Mouse (Mus musculus): ENCODE data around the gene Arsg. TPM values are rescaled to one million over a fixed set of nuclear protein-coding genes. Genes with fewer than 3 reads are reported as not detected.

The Arsg gene
- polyA plus RNA-seq, 1 experiment from 2014 or later: 9.9 TPM

DNA sequence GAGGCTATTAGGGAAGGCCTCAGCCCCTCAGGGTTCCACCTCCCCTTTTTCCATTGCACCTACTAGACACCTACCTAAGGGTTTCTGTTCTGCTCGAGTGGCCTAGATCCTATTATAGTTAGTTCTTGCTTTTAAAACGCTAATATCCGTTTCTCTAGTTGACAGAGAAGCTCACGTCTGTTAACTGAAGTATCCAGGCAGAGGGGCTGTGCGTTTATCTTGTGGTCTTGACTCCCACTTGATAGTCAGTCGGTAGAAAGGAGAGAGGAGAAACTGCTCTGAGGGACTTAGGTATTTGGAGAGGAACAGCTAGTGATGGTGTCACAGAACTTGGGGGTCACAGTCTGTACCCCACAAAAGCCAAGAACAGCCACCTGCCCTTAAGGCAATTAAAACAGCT lies 3.5 kb downstream of the Arsg start:
- H3K4me3 ChIP-seq (replicated peaks; ENCODE audit: low read depth, low read length): no peak overlapping the region
- H3K27ac ChIP-seq: no peak overlapping the region
- H3K9me3 ChIP-seq (replicated peaks; ENCODE audit: low read length): no peaks in the 10 kb centered on the region
- 52% methylated on average over 6 of the region's 6 CpGs for WGBS
- H3K4me1 ChIP-seq (replicated peaks; ENCODE audit: insufficient read depth, low read length): no peaks in the 10 kb centered on the region; the same call in 1 of the 2 replicates
- H3K4me2 ChIP-seq (ENCODE audit: low read length): no peak overlapping the region
- H3K9ac ChIP-seq (ENCODE audit: low read depth, low read length): no peak overlapping the region
- H3K27me3 ChIP-seq (ENCODE audit: insufficient read depth, low read length): no peaks in the 10 kb centered on the region
- DNase-seq (ENCODE audit: low spot score) (no peak), ATAC-seq (replicated peaks; ENCODE audit: low FRiP score, low read depth) (no peak)
- no peak for TF ChIP-seq CTCF (IDR thresholded peaks at IDR 0.05; ENCODE audit: low read depth)
- no peaks in the 10 kb centered on the region for H3K36me3 ChIP-seq (ENCODE audit: insufficient read depth, low read length)

DNA sequence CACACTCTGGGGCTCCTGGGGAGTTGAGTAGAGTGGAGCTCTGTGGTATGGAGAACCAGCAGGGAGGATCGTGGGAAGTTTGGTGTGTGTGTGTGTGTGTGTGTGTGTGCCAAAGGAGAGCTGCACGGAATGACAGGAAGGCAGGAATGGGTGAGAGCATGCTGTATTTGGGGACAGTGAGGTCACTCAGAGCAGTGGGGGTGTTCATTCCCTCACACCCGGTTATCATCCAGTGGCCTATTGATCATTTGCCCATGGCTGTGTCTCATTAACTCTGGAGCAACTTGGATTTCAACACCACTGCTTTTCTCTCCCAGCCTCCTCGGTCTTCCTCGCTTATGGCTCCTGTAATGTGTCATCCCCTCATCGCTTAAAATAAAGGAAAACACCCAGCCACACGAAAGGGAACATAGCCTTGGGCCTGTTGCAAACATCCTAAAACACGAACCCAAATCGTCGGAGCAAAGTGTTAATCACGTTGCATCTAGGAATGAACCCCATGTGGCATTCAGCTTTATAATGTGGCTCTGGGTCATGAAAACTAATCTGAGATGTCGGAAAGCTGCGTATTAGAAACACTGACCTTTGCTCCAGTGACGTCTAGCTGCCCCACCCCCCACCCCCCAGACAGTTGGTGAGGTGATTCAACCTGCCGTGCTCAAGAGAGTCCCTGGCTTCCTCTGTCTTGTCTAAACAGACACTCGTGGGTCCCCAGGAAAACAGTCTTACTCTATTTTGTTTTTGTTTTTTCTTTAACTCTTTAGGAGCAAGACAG lies 4.6 kb downstream of the Arsg start:
- Histone ChIP-seq H3K4me2 (ENCODE audit: low read length) (no peak overlapping the region), H3K9me3 (replicated peaks; ENCODE audit: low read length) (no peaks in the 10 kb centered on the region), H3K4me1 (replicated peaks; ENCODE audit: insufficient read depth, low read length) (no peaks in the 10 kb centered on the region), H3K36me3 (ENCODE audit: insufficient read depth, low read length) (no peaks in the 10 kb centered on the region), H3K4me3 (replicated peaks; ENCODE audit: low read depth, low read length) (no peak overlapping the region), H3K9ac (ENCODE audit: low read depth, low read length) (no peak overlapping the region), H3K27ac (no peak overlapping the region), H3K27me3 (ENCODE audit: insufficient read depth, low read length) (no peaks in the 10 kb centered on the region)
- no peak for DNase-seq (ENCODE audit: low spot score)
- TF ChIP-seq CTCF (IDR thresholded peaks at IDR 0.05; ENCODE audit: low read depth): no peak
- 31% methylated on average over 16 of the region's 16 CpGs for WGBS
- no peak for ATAC-seq (replicated peaks; ENCODE audit: low FRiP score, low read depth)

DNA sequence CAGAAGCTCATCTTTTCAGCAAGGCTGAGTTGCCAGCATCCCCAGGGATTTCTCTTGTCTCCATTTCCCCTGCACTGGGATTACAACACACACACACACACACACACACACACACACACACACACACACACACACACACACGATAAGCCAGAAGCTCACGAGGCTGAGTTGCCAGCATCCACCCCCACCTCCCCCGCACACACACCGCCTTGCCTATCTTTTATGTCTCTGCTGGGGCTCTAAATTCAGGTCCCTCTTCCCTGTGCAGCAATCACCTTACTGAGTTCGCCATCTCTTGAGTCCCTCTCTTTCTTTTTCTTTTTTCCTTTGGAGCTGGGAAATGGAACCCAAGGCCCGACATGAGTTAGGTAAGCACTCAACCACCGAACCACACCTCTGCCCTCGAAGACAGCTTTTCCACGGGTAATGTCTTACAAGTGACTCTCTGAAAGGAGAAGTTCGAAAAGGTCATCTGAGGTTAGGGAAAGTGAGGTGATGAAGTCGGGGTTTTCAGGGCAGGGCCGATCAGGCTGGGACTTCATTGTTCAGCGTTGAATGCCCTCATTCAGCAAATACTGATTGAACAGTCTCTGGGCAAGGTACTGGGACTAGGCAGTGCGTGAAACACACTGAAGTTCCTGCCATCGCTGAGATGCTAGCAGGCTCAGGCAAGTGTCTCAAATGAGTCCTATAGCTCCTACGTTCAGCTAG lies 6.6 kb downstream of the Arsg start:
- DNase-seq (ENCODE audit: low spot score) (no peak), ATAC-seq (replicated peaks; ENCODE audit: low FRiP score, low read depth) (no peak)
- H3K27ac ChIP-seq: no peak overlapping the region
- no peaks in the 10 kb centered on the region for H3K9me3 ChIP-seq (replicated peaks; ENCODE audit: low read length)
- no peaks in the 10 kb centered on the region for H3K27me3 ChIP-seq (ENCODE audit: insufficient read depth, low read length)
- H3K4me3 ChIP-seq (replicated peaks; ENCODE audit: low read depth, low read length): no peak overlapping the region
- TF ChIP-seq CTCF (IDR thresholded peaks at IDR 0.05; ENCODE audit: low read depth): no peak
- WGBS: 71% methylated on average over 16 of the region's 16 CpGs
- H3K36me3 ChIP-seq (ENCODE audit: insufficient read depth, low read length): no peaks in the 10 kb centered on the region
- H3K4me1 ChIP-seq (replicated peaks; ENCODE audit: insufficient read depth, low read length): no peaks in the 10 kb centered on the region
- no peak overlapping the region for H3K4me2 ChIP-seq (ENCODE audit: low read length)
- no peak overlapping the region for H3K9ac ChIP-seq (ENCODE audit: low read depth, low read length)

DNA sequence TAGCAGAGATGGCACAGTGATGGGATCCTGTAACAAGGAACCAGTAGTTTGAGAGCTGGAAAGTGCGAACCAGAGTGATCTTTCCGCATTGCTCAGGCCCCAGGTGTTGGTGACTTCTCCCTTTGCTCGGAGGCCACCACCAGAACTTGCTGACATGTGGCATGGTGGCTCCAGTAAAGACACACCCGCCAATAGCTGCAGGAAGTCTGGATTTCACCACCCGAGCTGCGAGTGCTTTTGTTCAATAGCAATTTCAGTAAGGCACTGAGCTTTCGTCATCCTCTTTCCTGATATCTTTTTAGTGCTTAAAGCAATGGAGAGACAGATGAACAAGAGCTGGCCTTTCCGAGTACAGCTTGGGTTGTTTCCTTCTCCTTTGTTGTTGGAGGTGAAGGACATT lies 7.3 kb downstream of the Arsg start:
- H3K9me3 ChIP-seq (replicated peaks; ENCODE audit: low read length): no peaks in the 10 kb centered on the region
- H3K27me3 ChIP-seq (ENCODE audit: insufficient read depth, low read length): no peaks in the 10 kb centered on the region
- no peak for DNase-seq (ENCODE audit: low spot score)
- H3K4me1 ChIP-seq (replicated peaks; ENCODE audit: insufficient read depth, low read length): no peaks in the 10 kb centered on the region
- no peak overlapping the region for H3K4me3 ChIP-seq (replicated peaks; ENCODE audit: low read depth, low read length)
- no peak overlapping the region for H3K4me2 ChIP-seq (ENCODE audit: low read length)
- no peaks in the 10 kb centered on the region for H3K36me3 ChIP-seq (ENCODE audit: insufficient read depth, low read length)
- ATAC-seq (replicated peaks; ENCODE audit: low FRiP score, low read depth): no peak
- H3K27ac ChIP-seq: no peak overlapping the region
- H3K9ac ChIP-seq (ENCODE audit: low read depth, low read length): no peak overlapping the region
- TF ChIP-seq CTCF (IDR thresholded peaks at IDR 0.05; ENCODE audit: low read depth): no peak
- WGBS: 80% methylated on average over 8 of the region's 8 CpGs

DNA sequence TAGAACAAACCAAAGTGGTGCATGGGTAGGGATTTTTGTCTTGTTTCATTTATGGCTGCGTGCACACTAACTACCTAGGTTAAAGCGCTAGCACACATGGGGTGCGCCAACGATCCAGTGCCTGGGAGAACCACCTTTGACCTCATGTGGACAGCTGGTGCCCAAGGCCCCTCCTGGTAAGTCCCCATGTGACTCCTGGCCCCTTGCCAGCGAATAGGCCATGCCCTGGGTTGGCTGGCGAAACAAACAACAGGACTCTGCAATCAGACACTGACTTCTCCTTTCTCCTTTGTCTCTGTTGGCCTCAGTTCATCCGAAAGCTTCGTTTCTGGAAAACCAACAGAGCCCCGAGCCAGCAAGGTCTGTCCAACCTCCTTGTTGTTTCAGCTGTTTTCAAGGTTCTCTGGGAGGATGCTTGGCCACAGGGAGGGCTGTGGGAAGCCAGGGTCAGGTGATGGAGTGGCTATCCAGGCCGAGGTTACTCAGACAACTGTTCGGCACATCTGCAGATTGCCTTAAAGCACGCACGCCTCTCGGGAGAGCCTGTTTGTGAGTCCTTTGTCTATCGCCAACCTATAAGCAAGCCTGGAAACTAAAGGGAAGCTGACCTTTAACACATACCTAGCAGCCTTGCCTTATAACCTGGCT lies 12.3 kb downstream of the Arsg start:
- Histone ChIP-seq H3K36me3 (ENCODE audit: insufficient read depth, low read length) (no peaks in the 10 kb centered on the region), H3K27me3 (ENCODE audit: insufficient read depth, low read length) (no peaks in the 10 kb centered on the region), H3K4me3 (replicated peaks; ENCODE audit: low read depth, low read length) (no peak overlapping the region), H3K9ac (ENCODE audit: low read depth, low read length) (no peak overlapping the region), H3K4me1 (replicated peaks; ENCODE audit: insufficient read depth, low read length) (no peaks in the 10 kb centered on the region), H3K9me3 (replicated peaks; ENCODE audit: low read length) (no peaks in the 10 kb centered on the region), H3K27ac (no peak overlapping the region), H3K4me2 (ENCODE audit: low read length) (no peak overlapping the region)
- TF ChIP-seq CTCF (IDR thresholded peaks at IDR 0.05; ENCODE audit: low read depth): no peak
- no peak for ATAC-seq (replicated peaks; ENCODE audit: low FRiP score, low read depth)
- peak; percentile 37 for DNase-seq (ENCODE audit: low spot score)
- WGBS: 55% methylated on average over 15 of the region's 15 CpGs

DNA sequence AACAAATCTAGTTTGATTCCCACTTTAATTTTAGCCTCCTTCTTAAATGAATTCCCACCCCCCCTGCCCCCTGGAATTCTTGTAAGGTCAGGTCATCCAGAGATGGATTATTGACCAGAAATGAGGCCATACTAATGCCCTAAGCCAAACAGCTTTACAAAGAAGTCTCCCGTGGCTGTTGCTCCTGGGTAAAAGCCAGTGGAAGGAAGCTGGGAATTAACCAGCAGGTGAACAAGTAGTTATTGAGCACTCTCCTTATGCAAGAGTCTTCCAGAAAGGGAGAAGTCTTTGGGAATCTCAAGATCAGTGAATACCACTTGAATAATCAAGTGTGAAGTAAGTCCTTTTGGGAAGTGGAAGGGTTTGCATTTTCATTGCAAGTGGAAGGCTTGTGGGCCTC lies 13.9 kb downstream of the Arsg start:
- ATAC-seq (replicated peaks; ENCODE audit: low FRiP score, low read depth) (no peak), DNase-seq (ENCODE audit: low spot score) (no peak)
- Histone ChIP-seq H3K27ac (no peak overlapping the region), H3K27me3 (ENCODE audit: insufficient read depth, low read length) (no peaks in the 10 kb centered on the region), H3K9ac (ENCODE audit: low read depth, low read length) (no peak overlapping the region), H3K9me3 (replicated peaks; ENCODE audit: low read length) (no peaks in the 10 kb centered on the region), H3K4me3 (replicated peaks; ENCODE audit: low read depth, low read length) (no peak overlapping the region), H3K36me3 (ENCODE audit: insufficient read depth, low read length) (no peaks in the 10 kb centered on the region), H3K4me2 (ENCODE audit: low read length) (no peak overlapping the region), H3K4me1 (replicated peaks; ENCODE audit: insufficient read depth, low read length) (no peaks in the 10 kb centered on the region)
- TF ChIP-seq CTCF (IDR thresholded peaks at IDR 0.05; ENCODE audit: low read depth): no peak
- WGBS: 48% methylated on average over 1 of the region's 1 CpGs
